Mouse (Mus musculus) left cerebral cortex, postnatal 4 days (tissue): ENCODE data around the gene Des. TPM values are rescaled to one million over a fixed set of nuclear protein-coding genes. Genes with fewer than 3 reads are reported as not detected.

ENCODE experiments used
- DNase-seq: peaks from one replicate; pipeline ENCODE4 v3.0.0-alpha.2; 2022
- intact Hi-C: fragments of 180-260 bp; cut with DNase I; formaldehyde crosslinking; loops from one replicate; pipeline ENCODE4 v1.15.1; 2025
- total RNA-seq, 2 experiments: library from RNA; stranded (reverse); gene quantifications; 2 replicates each; pipeline ENCODE4 v1.2.3; 2021

The Des gene
- total RNA-seq, 2 experiments from 2014 or later: 1.6 to 2.5 TPM

DNA sequence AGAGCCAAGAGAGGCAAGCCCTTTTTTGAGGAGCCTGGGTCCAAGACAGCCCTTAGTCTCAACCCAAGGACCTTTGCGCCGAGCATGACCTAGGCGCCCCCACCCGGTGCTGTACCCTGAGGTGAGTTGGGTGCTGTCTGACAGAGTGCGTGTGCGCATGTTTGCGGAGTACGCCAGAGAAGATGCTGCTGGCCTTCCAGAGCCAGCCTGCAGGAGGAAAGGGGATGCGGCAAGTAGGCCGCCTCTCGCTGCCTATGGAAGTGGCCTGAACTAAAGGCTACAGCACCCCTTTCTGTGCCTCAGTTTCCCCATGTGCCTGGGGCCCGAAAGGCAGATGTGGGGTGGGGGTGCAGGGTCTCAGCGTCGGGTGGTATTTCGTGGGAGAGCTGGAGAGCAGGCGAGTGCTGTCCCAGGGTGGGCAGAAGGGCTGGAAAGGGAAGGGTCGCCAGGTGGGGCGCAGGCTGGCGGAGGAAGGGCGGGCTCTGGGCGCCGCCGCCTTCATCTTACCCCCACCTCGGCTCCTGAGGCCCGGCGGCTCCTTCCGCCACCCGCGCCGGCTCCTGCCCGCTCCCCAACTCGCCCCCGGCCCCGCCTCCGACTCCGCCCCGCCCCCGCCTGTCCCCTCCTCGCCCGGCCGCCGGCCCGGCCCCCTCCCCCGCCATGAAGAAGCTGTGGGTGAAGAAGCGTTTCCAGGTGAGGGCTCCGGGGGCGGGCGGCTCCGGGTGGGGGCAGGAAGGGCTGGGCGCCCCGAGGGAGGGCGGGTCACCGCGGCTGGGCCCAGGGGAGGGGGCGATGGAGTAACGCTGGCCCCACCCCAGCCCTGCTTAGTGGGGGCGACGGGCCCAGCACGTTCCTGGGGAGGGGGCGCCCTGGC lies 21.6 kb downstream of the Des start:
- intact Hi-C loops: no loop called here
- peak; percentile 49 for DNase-seq

- no peak for DNase-seq
- intact Hi-C loops: no loop called here
Observed at GRCm38 (mm10) chr1:75382356-75383071, 22.4 kb downstream of the Des start.

- intact Hi-C loops: no loop called here
- no peak for DNase-seq
Observed at GRCm38 (mm10) chr1:75384470-75385141, 24.5 kb downstream of the Des start.

DNA sequence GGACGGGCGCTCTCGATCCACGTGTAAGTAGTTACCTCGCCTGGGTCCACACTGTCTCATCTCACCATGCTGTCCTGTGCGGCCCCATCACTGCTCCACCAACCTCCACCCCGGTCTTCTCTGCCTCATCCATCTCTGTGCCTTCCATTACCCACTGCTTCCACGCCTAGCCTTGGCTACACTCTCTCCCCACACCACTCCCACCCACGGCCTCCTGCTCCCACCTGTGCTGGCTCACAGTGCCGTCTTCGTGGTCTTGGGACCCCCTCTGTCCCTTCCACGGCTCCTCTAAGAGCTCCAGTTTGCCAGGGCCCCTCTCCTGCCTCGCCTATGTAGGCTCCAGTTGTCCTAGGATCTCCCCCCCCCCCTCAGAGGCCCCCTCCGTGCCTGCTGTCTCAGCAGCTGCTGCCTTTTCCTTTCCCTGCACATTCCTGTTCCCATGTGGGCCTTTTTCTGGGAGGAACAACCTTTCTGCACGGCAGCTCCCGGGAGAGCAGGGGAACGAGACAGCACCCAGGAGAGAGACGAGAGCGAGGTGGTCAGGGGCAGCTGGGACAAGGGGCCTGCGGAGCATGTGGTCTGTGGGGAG lies 25.1 kb downstream of the Des start:
- intact Hi-C loops: no loop called here
- no peak for DNase-seq

- DNase-seq: no peak
- intact Hi-C loops: no loop called here
Observed at GRCm38 (mm10) chr1:75386149-75386548, 26.0 kb downstream of the Des start.

GRCm38 (mm10) chr1:75387469-75387928 lies 27.4 kb downstream of the Des start:
- intact Hi-C loops: no loop called here
- no peak for DNase-seq

DNA sequence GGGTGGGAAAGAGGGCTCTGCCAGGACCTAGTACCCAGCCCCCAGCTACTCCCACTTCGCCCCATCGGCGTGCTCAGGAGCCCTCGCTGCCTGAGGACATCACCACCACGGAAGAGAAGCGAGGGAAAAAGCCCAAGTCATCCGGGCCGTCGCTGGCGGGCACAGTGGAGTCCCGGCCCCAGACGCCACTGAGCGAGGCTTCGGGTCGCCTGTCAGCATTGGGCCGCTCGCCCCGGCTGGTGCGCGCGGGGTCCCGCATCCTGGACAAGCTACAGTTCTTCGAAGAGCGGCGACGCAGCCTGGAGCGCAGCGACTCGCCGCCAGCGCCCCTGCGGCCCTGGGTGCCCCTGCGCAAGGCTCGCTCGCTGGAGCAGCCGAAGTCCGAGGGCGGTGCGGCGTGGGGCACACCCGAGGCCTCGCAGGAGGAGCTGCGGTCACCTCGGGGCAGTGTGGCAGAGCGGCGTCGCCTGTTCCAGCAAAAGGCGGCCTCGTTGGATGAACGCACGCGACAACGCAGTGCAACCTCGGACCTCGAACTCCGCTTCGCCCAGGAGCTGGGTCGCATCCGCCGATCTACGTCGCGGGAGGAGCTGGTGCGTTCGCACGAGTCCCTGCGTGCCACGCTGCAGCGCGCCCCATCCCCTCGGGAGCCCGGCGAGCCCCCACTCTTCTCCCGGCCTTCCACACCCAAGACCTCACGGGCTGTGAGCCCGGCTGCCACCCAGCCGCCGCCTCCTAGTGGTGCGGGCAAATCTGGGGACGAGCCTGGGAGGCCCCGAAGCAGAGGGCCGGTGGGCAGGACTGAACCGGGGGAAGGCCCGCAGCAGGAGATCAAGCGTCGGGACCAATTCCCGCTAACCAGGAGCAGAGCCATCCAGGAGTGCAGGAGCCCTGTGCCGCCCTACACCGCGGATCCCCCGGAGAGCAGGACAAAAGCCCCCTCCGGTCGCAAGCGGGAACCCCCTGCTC lies 28.1 kb downstream of the Des start:
- DNase-seq: no peak
- intact Hi-C loops: no loop called here

DNA sequence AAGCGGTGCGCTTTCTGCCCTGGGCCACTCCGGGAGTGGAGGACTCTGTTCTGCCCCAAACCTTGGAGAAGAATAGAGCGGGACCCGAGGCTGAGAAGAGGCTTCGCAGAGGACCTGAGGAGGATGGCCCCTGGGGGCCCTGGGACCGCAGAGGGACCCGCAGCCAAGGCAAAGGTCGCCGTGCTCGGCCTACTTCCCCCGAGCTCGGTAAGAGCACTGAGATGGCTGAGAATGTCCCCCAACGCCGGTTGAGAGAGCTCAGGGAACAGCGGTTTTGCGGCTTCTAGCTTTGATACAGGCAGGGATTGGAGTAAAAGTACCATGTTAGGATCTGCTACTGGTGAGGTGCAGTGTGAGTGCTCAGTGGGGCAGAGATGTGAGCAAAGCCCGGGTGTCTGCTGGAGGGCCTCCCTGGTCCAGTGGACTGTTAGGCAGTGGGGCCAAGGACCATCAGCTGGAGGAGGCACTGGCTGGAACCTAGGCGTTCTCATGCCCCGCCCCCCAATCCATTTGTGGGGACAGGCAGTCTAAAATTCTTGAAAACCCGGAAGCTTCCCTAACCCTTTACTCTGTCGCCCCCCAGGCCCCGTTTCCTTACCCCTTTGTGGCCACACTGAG lies 28.9 kb downstream of the Des start:
- intact Hi-C loops: no loop called here
- no peak for DNase-seq

DNA sequence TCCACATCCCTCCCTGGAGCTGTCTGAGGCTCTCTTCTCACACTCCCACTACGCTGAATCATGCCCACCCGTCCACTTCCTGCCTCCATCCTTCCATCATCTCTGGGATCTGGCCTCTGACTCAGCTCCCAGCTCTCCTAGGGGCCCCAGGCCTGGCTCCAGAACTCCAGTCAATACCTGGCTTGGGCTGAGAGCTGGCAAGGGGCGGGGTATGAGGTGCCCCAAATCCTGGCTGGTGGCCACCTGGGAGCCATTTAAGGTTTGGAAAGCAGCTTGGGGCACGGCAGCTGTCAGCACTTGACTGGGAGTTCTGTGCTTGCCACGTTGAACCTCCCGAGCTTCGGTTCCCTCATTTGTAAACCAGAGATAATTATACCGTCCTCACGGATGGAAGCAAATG lies 33.0 kb downstream of the Des start:
- intact Hi-C loops: no loop called here

DNA sequence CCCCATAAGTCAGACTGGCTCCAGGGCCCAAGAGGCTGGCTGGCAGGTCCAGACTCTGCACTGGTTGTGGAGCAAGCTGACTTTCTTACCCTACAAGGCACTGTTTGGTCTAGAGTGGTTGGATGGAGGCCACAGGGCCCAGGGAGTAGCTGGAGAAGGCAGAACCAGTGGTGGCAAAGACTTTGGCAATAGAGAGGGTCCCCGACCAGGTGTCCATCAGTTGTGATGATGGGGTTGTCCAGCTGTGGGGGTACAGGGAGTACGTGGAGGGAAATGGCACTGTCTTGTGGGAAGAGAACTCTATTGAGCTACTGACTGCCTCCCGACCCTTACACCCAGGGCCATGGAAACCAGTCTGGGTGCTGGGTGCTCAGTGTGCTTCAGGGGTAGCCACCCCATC lies 33.7 kb downstream of the Des start:
- no peak for DNase-seq
- intact Hi-C loops: no loop called here

More for the DNA sequence above, 33.0 kb downstream of the Des start:
- DNase-seq: peak; percentile 60

DNA sequence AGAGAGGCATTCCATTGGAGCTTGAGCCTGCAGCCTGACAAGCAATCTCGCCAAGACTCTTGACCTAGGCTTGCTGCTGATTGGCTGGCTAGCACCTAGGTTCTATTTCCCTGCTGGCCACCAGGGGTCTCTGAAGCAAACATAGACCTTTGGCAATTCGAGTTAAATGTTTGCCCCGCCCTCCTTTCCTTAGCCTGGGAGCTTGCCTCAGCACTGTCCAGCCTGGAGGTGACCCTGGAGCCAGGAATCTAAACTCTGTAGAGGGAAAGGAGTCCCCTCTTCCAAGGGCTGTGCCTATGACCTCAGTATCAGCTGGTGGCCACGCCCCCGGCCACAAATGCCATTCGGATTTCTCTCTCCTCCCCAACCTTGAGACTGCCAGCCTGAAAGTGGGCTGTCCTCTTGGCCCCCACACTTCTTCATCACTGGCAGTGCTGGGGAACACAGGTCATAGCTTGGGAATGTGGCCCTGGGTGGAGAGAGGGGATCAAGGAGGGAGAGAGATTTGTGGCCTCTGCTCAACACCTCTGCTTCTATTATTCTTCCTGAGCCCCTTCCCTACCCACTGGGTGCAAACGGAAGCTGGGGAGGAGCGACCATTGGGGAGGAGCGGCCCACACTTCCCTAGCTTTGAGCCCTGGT lies 38.8 kb downstream of the Des start:
- intact Hi-C loops: no loop called here
- peak; percentile 72 for DNase-seq

DNA sequence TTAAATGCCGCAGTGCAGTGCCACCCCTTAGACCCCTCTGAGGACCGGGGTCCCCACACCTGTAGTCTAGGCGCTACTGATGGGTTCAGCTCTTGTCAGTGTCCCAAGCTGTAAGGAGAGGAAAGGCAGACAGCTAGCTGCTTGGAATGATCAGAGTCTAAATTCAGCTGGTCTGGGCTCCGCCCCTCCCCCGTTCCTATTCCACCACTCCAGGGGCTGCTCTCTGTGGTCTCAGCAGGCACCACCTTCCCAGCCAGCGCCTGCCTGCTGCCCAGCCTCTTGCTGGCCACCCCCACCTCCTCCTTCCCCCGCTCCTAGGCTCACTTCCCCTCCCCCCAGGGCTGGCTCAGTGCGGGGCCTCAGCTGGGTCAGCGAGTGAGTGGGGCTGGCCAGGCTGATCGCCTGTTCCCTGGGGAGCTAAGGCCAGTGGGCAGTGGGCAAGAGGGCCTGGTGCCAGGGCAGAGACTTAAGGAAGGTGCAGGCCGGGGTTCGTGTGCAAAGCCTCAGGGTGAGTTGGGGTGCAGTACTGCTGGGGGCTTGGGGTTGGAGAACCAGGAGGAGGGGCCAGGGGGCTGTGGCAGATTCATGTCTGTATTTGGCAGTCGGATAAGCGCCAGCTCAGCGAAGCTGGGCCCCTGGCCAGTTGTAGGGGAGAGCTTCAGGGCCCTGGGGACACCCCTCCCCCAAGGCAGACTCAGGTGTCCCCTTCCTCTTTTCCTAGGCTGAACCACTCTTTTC lies 39.8 kb downstream of the Des start:
- intact Hi-C loops: no loop called here
- DNase-seq: peak; percentile 83

- intact Hi-C loops: no loop called here
Observed at GRCm38 (mm10) chr1:75400493-75401115, 40.5 kb downstream of the Des start.

DNA sequence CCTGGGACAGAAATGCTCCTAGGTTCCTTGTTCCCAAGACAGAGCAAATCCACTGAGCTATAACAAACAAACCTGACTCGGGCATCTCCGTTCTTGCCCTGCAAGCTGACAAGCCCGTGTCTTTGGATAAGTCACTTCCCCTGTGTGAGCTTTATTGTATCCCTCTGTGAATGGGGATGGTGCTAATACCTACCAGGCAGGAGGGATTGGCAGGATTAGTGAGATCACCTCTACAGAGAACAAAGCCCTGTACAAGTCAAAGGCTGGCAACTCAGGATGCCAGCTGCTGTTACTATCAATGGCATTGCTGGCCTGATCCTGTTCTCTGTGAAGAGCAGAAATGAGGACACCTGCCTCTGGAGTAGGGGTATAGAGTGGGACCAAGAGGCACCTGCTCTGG lies 45.4 kb downstream of the Des start:
- no peak for DNase-seq
- intact Hi-C loops: no loop called here

More at GRCm38 (mm10) chr1:75400493-75401115, 40.5 kb downstream of the Des start:
- DNase-seq: no peak

GRCm38 (mm10) chr1:75406173-75406572 lies 46.0 kb downstream of the Des start:
- intact Hi-C loops: no loop called here
- no peak for DNase-seq

DNA sequence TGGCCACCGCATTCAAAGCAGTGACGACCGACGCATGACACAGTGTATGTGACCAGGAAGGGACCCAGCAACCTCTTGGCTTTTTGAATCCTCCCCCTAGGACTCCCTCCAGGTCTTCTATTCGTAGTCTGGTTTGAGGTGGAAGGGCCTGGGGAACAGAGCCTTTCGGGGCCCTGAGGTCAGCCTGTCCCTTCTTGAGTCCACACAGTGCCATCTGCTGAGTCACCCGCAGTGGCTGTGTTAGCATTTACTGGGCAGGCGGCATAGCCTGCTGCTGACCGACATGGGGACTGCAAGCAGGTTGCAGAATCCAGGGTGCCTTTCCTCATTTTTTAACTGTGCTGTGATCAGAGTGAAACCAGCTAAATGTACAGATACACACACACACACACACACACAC lies 46.9 kb downstream of the Des start:
- intact Hi-C loops: no loop called here

GRCm38 (mm10) chr1:75408210-75408609 lies 48.1 kb downstream of the Des start:
- DNase-seq: no peak
- intact Hi-C loops: no loop called here

More for the DNA sequence above, 46.9 kb downstream of the Des start:
- no peak for DNase-seq

GRCm38 (mm10) chr1:75409950-75410349 lies 49.8 kb downstream of the Des start:
- intact Hi-C loops: no loop called here
- DNase-seq: no peak
